Mouse (Mus musculus) neutrophil, adult 5-6 weeks (primary cell): ENCODE data around the gene Ccdc177. TPM values are rescaled to one million over a fixed set of nuclear protein-coding genes. Genes with fewer than 3 reads are reported as not detected.

ENCODE experiments used
- ATAC-seq: fragments of 151-379, 151-347 bp; 2 replicates; pipeline ENCODE4 v1.8.0; 2017; ENCODE audit warnings: mild to moderate bottlenecking, moderate TSS enrichment; ENCODE audit not compliant: insufficient number of reproducible peaks, poor library complexity, low FRiP score, severe bottlenecking; ENCODE audit errors: extremely low read depth
- total RNA-seq: library from RNA; stranded (forward); fragments of 200-1000 nt; gene quantifications from 2 replicates; pipeline ENCODE4 v1.2.3, GENCODE M21; 2017

Gene Ccdc177
- total RNA-seq, 1 experiment from 2014 or later, result not detected

DNA sequence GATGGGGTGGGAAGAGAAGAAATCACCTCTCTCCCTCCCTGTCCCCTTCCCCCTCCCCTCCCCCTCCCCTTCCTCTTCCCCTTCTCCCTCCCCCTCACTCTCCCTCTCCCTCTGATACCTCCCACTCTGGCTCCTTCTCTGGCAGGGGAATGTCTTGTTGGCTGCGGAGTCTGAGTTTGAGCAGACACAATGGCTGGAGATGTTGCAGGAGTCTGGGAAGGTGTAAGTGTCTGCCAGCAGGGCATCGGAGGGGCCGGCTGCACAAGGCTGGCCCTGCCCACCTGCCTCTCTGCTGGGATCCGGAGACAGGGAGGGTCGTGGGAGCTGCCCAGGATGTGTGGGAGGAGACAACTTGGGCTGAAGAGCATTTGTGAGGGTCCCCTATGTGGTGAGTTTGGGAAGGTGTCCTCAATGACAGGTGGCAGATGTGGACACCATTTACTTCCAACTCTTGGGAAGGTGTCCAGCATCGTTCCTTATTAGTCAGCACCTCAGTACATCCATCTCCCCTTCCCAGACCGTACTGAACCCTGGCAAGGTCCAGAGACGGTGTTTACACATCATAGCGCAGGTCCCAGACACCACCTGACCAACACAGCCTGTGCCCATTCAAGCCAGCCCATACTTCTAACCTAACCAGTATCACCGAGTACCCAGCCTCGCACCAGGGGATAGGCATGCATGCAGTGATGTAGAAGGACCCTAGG, 54.1 kb downstream of the Ccdc177 start:
- no peak for ATAC-seq

Other genes with a start within 250 kb of the Ccdc177 start
- 0.12 TPM in 1 of 2 replicates, not detected in the other for gene Galnt16, start 242.4 kb downstream of the Ccdc177 start, total RNA-seq
- gene Slc39a9, start 116.8 kb downstream of the Ccdc177 start, total RNA-seq, result 14.7 and 18.6 TPM in 2 replicates
- 23.4 and 28.9 TPM in 2 replicates for gene Erh, start 116.3 kb downstream of the Ccdc177 start, total RNA-seq
- gene Plekhd1, start 68.1 kb downstream of the Ccdc177 start, total RNA-seq, result not detected in 2 replicates
- 103 and 111 TPM in 2 replicates for gene Susd6, start 29.8 kb upstream of the Ccdc177 start, total RNA-seq
- 1,537 and 1,538 TPM in 2 replicates for gene Srsf5, start 184.8 kb upstream of the Ccdc177 start, total RNA-seq
- 0.47 and 1.4 TPM in 2 replicates for gene Slc10a1, start 208.0 kb upstream of the Ccdc177 start, total RNA-seq